Mouse (Mus musculus): Measurements from ENCODE around the gene Tnfsf11.

DNA sequence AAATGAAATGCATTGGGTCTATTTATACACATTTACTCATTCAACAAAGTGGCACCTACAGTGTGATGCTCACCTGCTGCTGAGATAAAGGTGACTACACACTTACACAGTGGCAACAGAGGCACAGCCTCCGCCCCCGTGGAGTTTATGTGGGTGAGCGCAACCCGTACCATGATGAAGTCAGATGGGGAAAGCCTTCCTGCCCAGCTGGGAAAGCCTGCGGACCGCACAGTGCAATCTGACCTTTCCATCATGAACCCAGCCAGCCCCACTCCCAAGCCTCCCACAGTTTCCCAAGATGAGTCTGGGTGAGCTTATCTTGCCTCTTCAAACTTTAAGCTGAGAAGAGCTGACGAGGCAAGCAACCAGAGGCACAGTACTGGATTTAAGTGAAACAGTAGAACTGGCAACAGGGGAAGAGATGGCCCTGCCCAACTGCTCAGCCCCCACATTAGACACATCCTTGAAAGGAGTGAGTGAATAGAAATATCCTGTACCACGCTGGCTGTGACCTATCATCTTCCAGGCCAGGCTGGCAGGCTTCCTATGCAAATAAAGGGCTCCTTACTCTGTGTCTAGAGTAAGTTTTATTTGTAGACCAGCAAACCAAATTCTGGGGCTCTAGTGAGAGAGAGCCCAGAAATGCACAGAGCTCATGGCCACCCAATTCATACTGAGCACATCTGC lies 22.1 kb upstream of the Tnfsf11 start:
- no peak for TF ChIP-seq GATA1 (IDR thresholded peaks at IDR 0.05; ENCODE audit: low read length)
- no peak for TF ChIP-seq TAL1 (IDR thresholded peaks at IDR 0.05; ENCODE audit: low read length)

Data from erythroblast, embryonic 14.5 days (primary cell).